Mouse (Mus musculus) myocyte (in vitro differentiated cells): ENCODE data around the gene Ppp3ca. TPM values are rescaled to one million over a fixed set of nuclear protein-coding genes. Genes with fewer than 3 reads are reported as not detected.

ENCODE experiments used
- H3K27me3 ChIP-seq: one replicate; pipeline ENCODE4 v1.6.1; 2011; ENCODE audit not compliant: control insufficient read depth, insufficient read depth, insufficient read length
- H3K36me3 ChIP-seq: one replicate; pipeline ENCODE4 v1.6.1; 2011; ENCODE audit not compliant: control insufficient read depth, insufficient read depth
- H3K4me2 ChIP-seq: one replicate; pipeline ENCODE4 v1.6.1; 2011; ENCODE audit warnings: low read depth, control low read depth
- H3K4me3 ChIP-seq: one replicate; pipeline ENCODE4 v1.5.1; 2011; ENCODE audit warnings: mild to moderate bottlenecking, control low read depth, moderate library complexity
- H3K79me2 ChIP-seq: one replicate; pipeline ENCODE4 v1.6.1; 2011; ENCODE audit not compliant: control insufficient read depth, insufficient read depth
- H3ac ChIP-seq: one replicate; pipeline ENCODE4 v1.6.1; 2011; ENCODE audit not compliant: control insufficient read depth, insufficient read length
- CEBPB ChIP-seq: IDR thresholded peaks from 2 replicates; pipeline ENCODE4 v1.6.1; 2011; ENCODE audit warnings: mild to moderate bottlenecking, moderate library complexity; ENCODE audit not compliant: poor library complexity, insufficient read depth, severe bottlenecking
- E2F4 ChIP-seq: IDR thresholded peaks from one replicate; pipeline ENCODE4 v1.6.1; 2011; ENCODE audit warnings: mild to moderate bottlenecking, control low read depth, moderate library complexity; ENCODE audit not compliant: insufficient read depth
- MAX ChIP-seq: IDR thresholded peaks from one replicate; pipeline ENCODE4 v1.6.1; 2011; ENCODE audit warnings: low read depth, mild to moderate bottlenecking, control low read depth
- MYOD1 ChIP-seq, 3 experiments: IDR thresholded peaks; one replicate each; pipeline ENCODE4 v1.6.1; 2011; ENCODE audit warnings: control low read depth in 2 of 3, low read depth in 2 of 3, mild to moderate bottlenecking in 2 of 3, moderate library complexity in 1 of 3; ENCODE audit not compliant: insufficient read length in 2 of 3, control insufficient read depth in 1 of 3
- MYOG ChIP-seq, 3 experiments: IDR thresholded peaks; one replicate each; pipeline ENCODE4 v1.6.1; 2011; ENCODE audit warnings: control low read depth in 2 of 3, low read depth in 2 of 3, mild to moderate bottlenecking in 2 of 3; ENCODE audit not compliant: insufficient read length in 2 of 3, control insufficient read depth in 1 of 3, insufficient read depth in 1 of 3
- POLR2A ChIP-seq: IDR thresholded peaks from one replicate; pipeline ENCODE4 v1.6.1; 2011; ENCODE audit warnings: low read depth, mild to moderate bottlenecking, control low read depth, moderate library complexity; ENCODE audit not compliant: insufficient read length
- POLR2AphosphoS2 ChIP-seq: IDR thresholded peaks from one replicate; pipeline ENCODE4 v1.6.1; 2011; ENCODE audit warnings: low read depth, control low read depth; ENCODE audit not compliant: insufficient read length
- REST ChIP-seq: IDR thresholded peaks from one replicate; pipeline ENCODE4 v1.6.1; 2011; ENCODE audit warnings: mild to moderate bottlenecking, control low read depth, moderate library complexity; ENCODE audit not compliant: insufficient read depth, insufficient read length
- SRF ChIP-seq: IDR thresholded peaks from one replicate; pipeline ENCODE4 v1.6.1; 2011; ENCODE audit warnings: low read depth; ENCODE audit not compliant: control insufficient read depth, insufficient read length
- TCF12 ChIP-seq: IDR thresholded peaks from one replicate; pipeline ENCODE4 v1.6.1; 2011; ENCODE audit warnings: mild to moderate bottlenecking, control low read depth; ENCODE audit not compliant: poor library complexity, insufficient read depth, severe bottlenecking
- TCF3 ChIP-seq: IDR thresholded peaks from one replicate; pipeline ENCODE4 v1.6.1; 2011; ENCODE audit warnings: low read depth, control low read depth; ENCODE audit not compliant: insufficient read length
- USF1 ChIP-seq: IDR thresholded peaks from one replicate; pipeline ENCODE4 v1.6.1; 2011; ENCODE audit warnings: low read depth, mild to moderate bottlenecking, control low read depth, moderate library complexity
- polyA plus RNA-seq: library from polyadenylated mRNA; unstranded; fragments of >200 nt; fragmentation: generic; extraction: Trizol; gene quantifications from one replicate; pipeline ENCODE4 v1.2.1, GENCODE M21; 2012; ENCODE audit warnings: missing spikeins

The Ppp3ca gene
- polyA plus RNA-seq, 1 experiment, result 34.0 TPM

DNA sequence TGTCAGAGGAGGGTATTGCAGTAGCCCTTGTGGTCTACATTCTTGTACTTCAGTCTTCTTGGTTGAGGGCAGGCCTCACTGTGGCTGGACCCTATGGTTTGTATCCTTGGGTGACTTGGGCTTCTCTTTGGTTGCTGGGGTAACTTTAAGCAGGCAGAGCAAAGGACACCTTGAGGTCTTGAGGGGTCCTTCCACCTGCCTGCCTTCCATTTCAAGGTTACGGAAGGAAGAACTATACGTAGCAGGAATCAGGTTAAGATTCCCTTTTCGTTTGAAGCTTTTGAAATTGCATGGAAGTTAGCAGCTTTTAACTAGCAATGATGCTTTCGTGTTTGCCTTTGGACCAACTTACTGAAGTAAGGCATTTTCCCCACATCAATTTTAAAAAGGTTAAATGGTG is 51.3 kb downstream of the Ppp3ca start:
- Histone ChIP-seq H3K4me2 (peak overlapping the region; percentile 46), H3K36me3 (no peaks in the 10 kb centered on the region), H3K4me3 (no peak overlapping the region), H3K27me3 (no peaks in the 10 kb centered on the region), H3K79me2 (peaks cover 66% of the 10 kb centered on the region), H3ac (no peak overlapping the region)
- TF ChIP-seq TCF3, result no peak
- no peak for TF ChIP-seq MYOD1 (IDR thresholded peaks at IDR 0.05; ENCODE audit: control insufficient read depth in 1 of 3, insufficient read length in 2 of 3, low read depth in 2 of 3)
- no peak for TF ChIP-seq SRF
- no peak for TF ChIP-seq REST
- no peak for TF ChIP-seq USF1
- TF ChIP-seq CEBPB, result no peak
- no peak for TF ChIP-seq E2F4
- TF ChIP-seq MAX, result no peak
- TF ChIP-seq TCF12, result no peak
- TF ChIP-seq POLR2AphosphoS2, result no peak

- Histone ChIP-seq H3K36me3 (no peaks in the 10 kb centered on the region), H3K79me2 (peaks cover 66% of the 10 kb centered on the region), H3K27me3 (no peaks in the 10 kb centered on the region), H3ac (no peak overlapping the region), H3K4me3 (no peak overlapping the region), H3K4me2 (peak overlapping the region; percentile 46)
- TF ChIP-seq TCF12 (peak; percentile 81), MYOD1 (IDR thresholded peaks at IDR 0.05; ENCODE audit: control insufficient read depth in 1 of 3, insufficient read length in 2 of 3, low read depth in 2 of 3) (peak in 2 of 3 experiments; percentile 88), REST (no peak), TCF3 (peak; percentile 62), MYOG (IDR thresholded peaks at IDR 0.05; ENCODE audit: control insufficient read depth in 1 of 3, insufficient read depth in 1 of 3, insufficient read length in 2 of 3, low read depth in 2 of 3) (peak; percentile 53 to 91 (median 67))
Observed at GRCm38 (mm10) chr3:136721804-136722427, 52.0 kb downstream of the Ppp3ca start.

DNA sequence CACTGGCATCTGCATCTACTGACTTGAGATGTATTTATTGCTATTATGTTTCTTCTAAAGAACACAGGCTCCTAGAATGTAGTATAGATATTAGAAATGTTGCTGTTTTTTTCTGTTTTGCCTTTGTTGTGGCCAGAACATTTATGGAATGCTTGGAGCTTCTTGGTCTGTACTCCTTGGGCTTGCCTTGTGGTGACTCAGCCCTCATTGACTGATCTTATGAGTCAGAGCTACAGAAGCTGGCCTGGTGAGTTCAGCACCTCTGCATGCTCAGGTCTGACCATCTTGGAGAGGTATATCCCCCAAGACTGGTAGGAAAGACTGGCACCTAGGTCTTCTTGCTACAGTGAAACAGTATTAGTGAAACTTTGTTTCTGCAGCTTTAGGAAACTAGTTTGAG is 52.6 kb downstream of the Ppp3ca start:
- H3K4me3 ChIP-seq, result no peak overlapping the region
- TF ChIP-seq MAX (no peak), POLR2AphosphoS2 (no peak), USF1 (no peak), TCF3 (no peak), POLR2A (no peak), MYOD1 (IDR thresholded peaks at IDR 0.05; ENCODE audit: control insufficient read depth in 1 of 3, insufficient read length in 2 of 3, low read depth in 2 of 3) (no peak), REST (no peak), TCF12 (no peak), MYOG (IDR thresholded peaks at IDR 0.05; ENCODE audit: control insufficient read depth in 1 of 3, insufficient read depth in 1 of 3, insufficient read length in 2 of 3, low read depth in 2 of 3) (no peak), CEBPB (no peak), E2F4 (no peak), SRF (no peak)
- H3K4me2 ChIP-seq, result peak overlapping the region; percentile 46

GRCm38 (mm10) chr3:136725311-136726156 is 55.6 kb downstream of the Ppp3ca start:
- TF ChIP-seq MYOD1 (IDR thresholded peaks at IDR 0.05; ENCODE audit: control insufficient read depth in 1 of 3, insufficient read length in 2 of 3, low read depth in 2 of 3), result no peak
- TF ChIP-seq POLR2A, result no peak
- TF ChIP-seq TCF12, result no peak
- no peak for TF ChIP-seq TCF3
- no peak for TF ChIP-seq SRF
- TF ChIP-seq POLR2AphosphoS2, result no peak
- TF ChIP-seq CEBPB, result no peak
- H3ac ChIP-seq, result no peak overlapping the region
- peaks cover 73% of the 10 kb centered on the region for H3K79me2 ChIP-seq
- H3K27me3 ChIP-seq, result no peaks in the 10 kb centered on the region
- peak overlapping the region; percentile 60 for H3K4me2 ChIP-seq
- no peak overlapping the region for H3K4me3 ChIP-seq
- no peaks in the 10 kb centered on the region for H3K36me3 ChIP-seq

More for the DNA sequence above, 52.6 kb downstream of the Ppp3ca start:
- Histone ChIP-seq H3ac (no peak overlapping the region), H3K36me3 (no peaks in the 10 kb centered on the region), H3K27me3 (no peaks in the 10 kb centered on the region), H3K79me2 (peaks cover 62% of the 10 kb centered on the region)

DNA sequence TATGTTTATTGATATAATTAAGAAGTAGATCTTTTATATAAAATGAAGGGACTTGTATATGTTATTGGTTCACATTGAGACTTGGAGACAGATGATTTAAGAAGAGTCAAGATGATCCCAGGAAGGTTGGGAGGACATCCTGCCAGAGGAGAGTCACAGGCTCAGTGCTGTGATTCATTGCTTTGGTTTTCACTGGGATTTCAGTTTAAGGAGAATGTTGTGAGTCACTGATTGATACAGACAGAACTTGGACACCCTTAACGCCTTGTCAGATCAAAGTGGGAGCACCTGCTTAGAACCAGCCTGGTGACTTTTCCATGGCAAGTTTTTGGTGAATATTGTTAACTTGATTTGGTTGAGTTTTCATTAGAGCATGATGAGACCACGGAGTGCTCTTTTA is 58.0 kb downstream of the Ppp3ca start:
- TF ChIP-seq MYOD1 (IDR thresholded peaks at IDR 0.05; ENCODE audit: control insufficient read depth in 1 of 3, insufficient read length in 2 of 3, low read depth in 2 of 3) (peak in 1 of 3 experiments; percentile 9), TCF3 (no peak)
- peaks cover 76% of the 10 kb centered on the region for H3K79me2 ChIP-seq
- H3ac ChIP-seq, result no peak overlapping the region
- H3K27me3 ChIP-seq, result no peaks in the 10 kb centered on the region
- H3K36me3 ChIP-seq, result no peaks in the 10 kb centered on the region
- no peak overlapping the region for H3K4me3 ChIP-seq
- H3K4me2 ChIP-seq, result no peak overlapping the region
